Mouse (Mus musculus): Measurements from ENCODE around the gene Ap5s1.
A peak's percentile ranks its signal among the peaks of the same experiment; 100 is the strongest.
"Not testable (repeated sequence)": the region's sequence is repeated elsewhere in the genome, so short reads cannot be mapped to it uniquely, and the experiment has no call there.

The Ap5s1 gene

DNA sequence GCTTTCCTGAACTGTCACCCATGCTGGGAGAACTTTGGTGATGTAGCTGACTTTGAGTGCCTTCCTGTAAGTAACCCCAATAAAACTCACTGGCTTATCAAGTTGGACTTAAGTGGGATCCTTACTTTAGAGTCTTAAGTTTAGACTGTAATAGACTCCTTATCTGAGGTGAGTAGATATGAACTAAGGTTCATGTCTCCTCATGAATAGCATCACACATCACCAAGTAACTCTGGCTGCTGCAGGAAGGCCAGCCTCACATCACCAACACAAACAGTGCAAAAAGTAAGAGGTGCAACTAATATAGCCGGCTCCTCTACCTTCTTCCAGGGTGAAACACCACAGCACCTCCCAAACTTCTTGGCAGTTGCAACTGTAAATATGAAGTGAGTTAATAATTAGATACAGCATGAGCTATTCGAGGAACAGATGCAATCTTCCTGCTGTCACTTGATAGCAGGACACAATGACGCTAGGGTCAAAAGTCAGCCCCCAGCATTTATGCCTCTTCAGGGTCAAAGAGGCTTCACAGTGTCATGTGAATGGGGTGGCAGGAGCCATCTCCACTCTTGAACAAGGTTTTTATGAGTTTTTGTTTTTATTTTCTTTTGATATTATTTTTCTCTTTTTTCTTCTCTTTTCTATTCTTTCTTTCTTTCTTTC lies 15.1 kb downstream of the Ap5s1 start:
- DNase-seq (ENCODE audit: extremely low read depth, low read depth), result no peak

DNA sequence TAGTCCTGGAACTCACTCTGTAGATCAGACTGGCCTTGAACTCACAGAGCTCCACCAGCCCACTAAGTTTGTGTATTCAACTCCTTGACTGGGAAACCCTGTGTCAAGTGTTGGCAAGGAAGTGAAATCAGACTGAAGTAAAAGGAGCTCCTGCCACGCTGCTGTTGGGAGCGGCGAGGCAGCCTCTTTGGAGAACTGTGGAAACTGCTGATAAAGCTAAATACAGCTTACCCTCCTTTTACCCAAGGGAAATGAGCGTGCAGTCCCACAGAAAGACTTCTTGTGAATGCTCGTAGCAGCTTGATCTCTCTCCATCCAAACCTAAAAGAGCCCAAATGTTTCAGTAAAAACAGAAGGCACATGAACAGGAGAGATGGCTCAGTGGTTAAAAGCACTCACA lies 15.7 kb downstream of the Ap5s1 start:
- DNase-seq (ENCODE audit: extremely low read depth, low read depth), result no peak

DNA sequence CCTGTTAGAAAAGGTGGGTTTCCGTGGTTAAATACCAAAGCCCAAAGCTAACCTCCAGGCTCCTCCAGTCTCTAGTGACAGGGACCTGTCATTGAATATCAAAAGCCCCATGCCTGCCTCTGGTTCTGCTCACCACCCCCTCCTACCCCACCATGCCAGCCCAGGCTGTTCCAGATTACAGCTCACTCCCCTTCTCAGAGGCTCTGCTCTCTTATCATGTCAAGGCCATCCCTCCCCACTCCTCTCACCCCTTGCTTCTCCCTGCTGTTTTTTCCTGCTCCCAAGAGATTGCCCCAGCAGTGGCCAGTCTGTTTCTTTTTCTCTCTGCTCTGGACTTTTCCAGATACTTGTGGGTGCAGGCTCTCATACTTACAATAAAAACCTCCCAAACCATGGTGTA lies 16.7 kb downstream of the Ap5s1 start:
- no peak for DNase-seq (ENCODE audit: extremely low read depth, low read depth)

DNA sequence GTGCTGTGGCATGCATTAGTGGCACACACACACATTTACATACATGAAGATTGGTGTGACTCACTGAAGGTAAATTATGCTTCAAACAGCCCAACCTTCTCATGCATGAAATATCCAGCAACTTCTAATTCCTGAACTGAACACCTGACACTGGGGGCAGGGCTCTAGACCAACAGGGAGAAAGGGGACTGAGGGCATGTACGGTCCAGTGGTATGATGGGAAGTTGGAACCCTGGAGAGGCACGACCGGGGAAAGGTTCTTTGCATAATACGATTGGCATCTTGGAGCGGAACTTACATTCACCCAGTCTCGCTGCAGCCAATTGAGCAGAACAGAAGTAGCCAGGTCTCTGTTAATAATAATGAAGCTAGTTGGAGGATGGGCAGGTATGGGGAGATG lies 18.3 kb downstream of the Ap5s1 start:
- no peak for DNase-seq (ENCODE audit: extremely low read depth, low read depth)

DNA sequence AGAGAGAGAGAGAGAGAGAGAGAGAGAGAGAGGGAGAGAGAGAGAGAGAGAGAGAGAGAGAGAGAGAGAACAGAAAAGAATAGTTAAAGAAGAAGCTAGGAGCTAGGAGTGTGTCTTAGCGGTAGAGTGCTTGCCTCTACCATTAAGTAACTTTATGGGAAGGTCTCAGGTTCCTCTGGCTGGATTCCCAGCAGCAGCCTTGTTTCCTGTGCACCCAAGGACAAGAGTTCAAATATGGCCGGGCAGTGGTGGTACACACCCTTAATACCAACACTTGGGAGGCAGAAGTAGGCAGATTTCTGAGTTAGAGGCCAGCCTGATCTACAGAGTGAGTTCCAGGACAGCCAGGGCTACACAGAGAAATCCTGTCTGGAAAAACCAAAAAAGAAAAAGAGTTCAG lies 19.8 kb downstream of the Ap5s1 start:
- not testable (repeated sequence) for DNase-seq (ENCODE audit: extremely low read depth, low read depth)

DNA sequence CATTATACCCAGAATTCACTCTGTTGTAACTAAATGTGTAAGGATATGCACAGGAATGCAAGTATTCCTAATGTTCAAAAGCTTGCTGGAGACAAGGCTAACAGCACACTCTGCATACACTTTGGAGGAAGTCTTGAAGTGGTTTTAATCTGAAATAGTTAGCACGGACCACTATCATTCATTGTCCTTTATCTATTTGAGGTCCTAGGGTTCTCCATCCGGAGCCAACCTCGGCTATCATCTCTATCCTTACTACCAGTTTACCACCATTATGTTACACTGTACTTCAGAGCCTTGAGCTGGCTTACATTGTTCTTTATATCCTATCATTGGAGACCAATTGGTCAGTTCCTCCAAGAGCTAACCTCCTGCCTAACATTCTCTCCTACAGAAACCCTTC lies 20.4 kb downstream of the Ap5s1 start:
- no peak for DNase-seq (ENCODE audit: extremely low read depth, low read depth)

DNA sequence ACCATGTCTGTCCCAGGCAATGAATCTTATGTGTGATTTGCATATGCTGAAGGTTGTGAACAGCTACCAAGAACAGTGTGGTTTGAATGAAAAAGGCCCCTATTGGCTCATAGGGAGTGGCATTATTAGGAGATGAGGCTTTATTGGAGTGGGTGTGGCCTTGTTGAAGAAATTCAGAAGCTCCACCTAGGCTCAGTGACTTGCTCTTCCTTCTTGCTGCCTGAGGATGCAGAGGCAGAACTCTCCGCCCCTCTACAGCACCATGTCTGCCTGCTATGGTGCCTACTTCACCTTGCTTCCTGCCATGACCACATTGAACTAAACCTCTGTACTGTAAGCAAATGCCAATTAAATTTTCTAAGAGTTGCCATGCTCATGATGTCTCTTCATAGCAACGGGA lies 25.7 kb downstream of the Ap5s1 start:
- peak; percentile 85 for DNase-seq (ENCODE audit: extremely low read depth, low read depth)

DNA sequence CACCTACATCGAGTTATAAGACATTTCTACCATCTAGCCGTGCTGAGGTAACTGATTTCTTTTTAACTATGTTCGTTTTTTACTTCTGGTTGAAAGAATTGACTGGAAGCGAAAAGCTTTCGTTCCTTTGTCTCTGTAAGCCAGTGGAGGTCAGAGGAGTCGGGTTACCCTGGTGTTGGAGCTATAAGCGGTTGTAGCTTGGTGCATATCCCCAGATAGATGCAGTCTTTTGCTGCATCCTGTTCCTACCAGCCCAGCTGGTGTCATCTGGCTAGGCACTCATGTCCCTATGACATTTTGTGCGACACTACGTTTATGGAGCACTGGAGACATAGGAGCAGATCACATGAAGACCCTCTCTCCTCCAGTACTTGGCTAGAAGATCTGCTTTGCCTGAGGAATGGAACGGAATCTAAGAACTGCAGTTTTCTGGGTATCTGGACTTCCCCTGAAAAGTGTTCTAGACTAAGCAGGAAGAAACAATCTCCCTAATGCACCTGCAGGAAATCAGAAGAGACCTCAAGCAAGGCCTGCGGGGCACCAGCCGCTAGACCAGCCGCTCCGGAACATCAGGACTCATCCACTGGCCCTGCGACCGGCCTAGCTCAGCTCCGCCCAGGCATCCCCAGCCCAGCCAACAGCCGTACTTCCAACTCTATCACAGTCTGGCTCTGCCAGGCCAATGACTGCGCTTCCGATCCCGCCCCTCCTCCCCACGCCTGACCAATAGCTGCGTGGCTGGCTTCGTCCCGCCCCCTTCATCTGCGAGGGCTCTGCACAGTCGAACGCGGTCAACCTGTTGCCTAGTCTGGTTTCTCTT lies 26.6 kb downstream of the Ap5s1 start, which contains the start of gene Mavs:
Gene Mavs (plus strand): TSS at position 757 of the 820 bp plus-strand sequence.
- peak; percentile 94 for DNase-seq (ENCODE audit: extremely low read depth, low read depth)

DNA sequence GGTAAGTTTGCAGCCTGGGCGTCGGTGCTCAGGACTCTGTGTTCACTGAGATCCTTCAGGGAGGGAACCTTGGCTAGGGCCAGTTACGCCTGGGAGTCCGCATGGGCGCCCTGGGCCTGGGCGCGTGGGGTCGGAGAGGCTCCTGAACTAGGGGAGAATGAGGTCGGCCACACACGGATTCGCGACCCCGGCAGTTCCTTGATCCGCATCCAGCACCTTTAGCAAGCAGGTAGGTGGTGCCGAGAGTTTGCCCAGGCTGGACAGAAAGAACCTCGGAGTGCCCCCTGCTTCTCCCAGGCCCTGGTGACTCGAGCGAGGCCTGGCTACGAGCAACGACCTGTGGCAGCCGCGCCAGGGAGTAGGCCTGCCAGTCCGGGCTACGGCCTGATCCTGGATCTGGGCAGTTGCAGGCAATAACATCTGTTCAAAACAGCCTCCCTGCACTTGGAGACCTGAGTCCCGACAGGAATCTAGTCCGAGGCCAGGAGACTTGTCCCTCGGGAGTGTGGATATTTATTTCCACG lies 27.3 kb downstream of the Ap5s1 start:
- no peak for DNase-seq (ENCODE audit: extremely low read depth, low read depth)

DNA sequence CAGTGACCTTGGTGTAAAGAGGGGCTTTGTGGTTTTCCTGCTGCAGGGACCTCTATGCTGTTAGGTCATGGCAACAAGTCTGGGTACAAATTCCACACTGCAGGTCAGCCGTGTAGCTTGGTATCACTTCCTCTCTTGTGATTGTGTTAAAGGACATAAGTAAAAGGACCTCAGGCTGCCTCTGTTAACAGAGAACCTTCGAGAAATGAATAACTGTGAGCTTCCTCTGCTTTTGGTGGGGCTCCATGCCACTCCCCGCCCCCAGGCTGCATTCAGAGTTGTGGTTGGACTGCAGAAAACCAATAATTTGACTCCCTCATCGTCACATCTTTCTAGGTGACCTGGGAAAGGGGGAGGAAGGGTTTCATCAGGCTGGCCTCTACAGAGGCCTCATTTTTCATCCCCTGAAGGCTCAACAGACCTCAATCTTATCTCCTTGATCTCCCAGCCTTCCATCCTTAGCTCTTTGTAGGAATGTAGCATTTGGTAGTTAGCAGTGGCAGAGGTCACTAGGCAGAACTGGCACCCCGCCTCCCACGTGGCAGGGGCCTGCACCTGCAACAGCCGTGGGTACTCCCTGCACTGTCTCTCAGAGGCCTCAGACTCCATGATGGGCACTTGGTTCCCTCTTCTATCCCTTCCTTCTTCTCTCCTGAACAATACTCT lies 28.2 kb downstream of the Ap5s1 start:
- DNase-seq (ENCODE audit: extremely low read depth, low read depth), result peak; percentile 74

DNA sequence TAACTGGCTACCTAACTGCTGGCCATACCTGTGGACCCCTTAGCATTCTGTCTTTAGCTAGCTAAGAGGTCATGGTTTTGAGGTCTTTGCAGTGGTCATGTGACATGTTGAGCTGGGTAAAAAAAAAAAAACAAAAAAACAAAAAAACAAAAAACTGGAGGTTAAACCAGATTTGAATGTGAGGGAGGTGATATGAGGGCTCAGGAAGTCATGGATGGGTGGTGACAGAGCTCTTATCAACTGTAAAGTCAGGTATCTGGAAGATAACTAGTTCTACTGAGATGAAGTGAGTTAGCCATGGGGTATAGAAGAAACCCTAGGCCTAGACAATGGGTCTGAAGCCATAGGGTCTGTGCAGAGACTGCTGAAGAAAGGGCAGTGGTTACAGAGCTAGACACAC lies 35.3 kb downstream of the Ap5s1 start:
- no peak for DNase-seq (ENCODE audit: extremely low read depth, low read depth)

DNA sequence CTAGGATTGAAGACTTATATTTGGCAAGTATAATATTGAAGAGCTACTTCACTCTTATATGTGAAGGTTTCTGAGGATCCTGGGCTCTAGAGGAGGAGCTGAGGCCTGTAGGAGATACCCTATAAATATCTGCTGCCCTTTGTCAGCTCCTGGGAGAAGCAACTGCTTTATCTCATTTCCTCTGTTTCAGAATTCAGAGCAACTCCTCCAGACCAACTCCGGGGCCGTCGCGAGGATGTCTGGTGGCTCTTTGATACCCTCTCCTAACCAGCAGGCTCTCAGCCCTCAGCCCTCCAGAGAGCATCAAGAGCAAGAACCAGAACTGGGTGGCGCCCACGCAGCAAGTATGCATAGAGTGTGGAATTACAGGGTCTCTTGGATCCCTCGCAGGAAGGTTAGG lies 36.1 kb downstream of the Ap5s1 start:
- DNase-seq (ENCODE audit: extremely low read depth, low read depth), result peak; percentile 87

DNA sequence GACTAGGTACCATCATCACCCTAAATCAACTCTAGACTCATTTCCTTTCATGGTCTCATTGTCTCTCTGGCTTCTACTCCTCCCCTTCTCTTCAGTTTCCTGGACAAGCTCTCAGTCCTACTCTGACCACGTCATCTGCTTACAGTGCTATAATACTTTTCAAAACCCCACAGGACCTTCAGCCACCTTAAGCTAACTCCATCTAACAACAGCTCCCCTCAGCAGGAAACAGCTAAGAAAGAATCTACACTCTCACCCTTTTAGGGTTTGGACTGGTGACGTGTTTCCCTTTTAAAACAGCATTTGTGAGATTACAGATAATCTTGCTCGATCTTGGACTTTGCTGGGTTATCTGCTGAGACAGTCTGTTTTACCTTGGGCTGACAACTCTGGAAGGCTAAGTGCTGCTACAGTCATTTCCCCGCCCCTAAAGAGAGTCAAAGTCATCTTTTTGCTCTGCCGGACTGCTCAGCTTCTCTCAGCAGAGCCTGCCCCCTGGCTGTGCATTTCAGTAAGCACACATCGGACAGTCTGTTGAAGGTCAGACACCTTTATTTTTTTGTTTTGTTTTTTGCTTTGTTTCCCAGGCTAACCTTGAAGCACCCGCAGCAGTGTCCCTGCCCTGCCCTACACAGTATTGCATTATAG lies 46.9 kb downstream of the Ap5s1 start:
- no peak for DNase-seq (ENCODE audit: extremely low read depth, low read depth)

DNA sequence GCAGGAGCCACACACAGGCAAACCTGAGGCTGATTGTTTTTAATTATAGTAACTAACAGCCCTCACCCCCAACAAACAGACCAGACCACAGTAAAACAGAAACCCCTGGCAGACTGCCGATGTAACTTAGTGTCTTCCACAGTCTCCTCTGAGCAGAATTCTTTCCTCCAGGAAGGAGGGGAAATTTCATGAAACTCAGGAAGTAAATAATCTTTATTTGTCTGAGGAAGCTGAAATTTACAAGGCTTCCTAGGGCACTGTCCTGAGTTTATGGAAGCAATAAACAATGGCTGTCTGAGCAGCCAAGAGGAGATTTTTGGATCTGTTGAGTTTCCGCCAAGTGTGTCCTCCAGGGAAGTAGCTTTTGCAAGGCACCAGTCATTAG lies 47.4 kb downstream of the Ap5s1 start:
- no peak for DNase-seq (ENCODE audit: extremely low read depth, low read depth)

DNA sequence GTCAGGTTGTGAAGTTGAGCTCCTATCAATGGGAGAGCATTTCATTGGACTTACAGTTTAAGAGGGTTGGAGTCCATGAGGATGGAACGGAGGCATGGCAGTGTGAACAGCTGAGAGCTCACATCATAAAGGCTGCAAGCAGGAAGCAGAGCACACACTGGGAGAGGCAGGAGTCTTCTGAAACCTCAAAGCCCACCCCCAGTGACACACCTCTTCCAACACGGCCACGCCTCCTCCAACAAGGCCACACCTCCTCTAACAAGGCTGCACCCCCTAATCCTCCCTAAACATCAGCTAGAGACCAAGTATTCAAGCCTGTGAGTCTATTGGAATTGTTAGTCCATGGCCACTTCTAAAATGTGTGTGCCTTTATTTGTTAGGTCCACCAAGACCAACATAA lies 48.9 kb downstream of the Ap5s1 start:
- no peak for DNase-seq (ENCODE audit: extremely low read depth, low read depth)

DNA sequence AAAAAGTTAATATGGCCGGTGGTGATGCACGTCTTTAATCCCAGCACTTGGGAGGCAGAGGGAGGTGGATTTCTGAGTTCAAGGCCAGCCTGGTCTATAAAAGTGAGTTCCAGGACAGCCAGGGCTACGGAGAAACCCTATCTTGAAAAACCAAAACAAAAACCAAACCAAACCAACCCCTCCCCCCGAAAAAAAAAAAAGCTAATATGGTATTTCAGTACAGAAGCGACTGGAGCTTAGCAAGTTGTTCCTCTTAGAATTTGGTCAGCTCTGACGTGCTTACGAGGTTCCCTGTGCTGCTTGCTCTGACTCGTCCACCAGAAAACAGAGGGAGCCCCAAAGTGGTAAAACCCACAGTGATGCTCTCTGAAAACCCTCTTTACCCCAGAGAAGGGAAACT lies 51.8 kb downstream of the Ap5s1 start:
- no peak for DNase-seq (ENCODE audit: extremely low read depth, low read depth)

DNA sequence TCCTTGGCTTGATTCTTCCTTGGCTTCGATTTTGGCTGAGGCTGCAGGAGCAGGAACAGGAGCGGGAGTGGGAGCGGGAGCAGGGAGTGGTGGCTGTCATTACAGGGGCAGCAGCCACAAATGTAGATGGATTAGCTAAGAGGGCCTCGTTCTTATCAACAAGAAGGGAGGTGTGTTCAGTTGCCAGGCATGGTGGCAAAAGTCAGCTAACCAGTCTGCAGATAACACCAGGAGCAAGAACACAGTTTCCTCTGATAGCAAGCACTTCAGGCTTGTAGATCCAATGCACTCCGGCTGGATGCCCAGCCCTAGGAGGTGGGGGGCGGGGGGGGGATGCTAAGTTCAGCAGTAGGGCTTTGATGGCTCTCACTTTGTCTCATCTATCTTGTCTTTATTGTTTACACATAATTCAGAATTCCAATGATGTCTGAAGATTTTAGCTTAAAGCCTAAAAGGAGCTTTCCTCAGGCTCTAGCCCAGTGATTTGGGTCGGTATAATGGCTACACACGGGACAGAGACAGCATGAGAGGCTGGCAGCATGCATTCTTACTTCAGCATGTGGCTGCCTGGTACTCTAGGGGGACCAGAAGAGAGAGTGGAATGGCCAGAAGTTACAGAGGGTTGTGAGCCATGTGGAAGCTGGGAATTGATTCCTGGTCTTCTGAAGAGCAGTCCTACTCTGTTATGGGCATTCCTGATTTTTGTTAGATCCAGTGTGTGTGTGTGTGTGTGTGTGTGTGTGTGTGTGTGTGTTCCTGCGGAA lies 53.8 kb downstream of the Ap5s1 start:
- DNase-seq (ENCODE audit: extremely low read depth, low read depth), result no peak

DNA sequence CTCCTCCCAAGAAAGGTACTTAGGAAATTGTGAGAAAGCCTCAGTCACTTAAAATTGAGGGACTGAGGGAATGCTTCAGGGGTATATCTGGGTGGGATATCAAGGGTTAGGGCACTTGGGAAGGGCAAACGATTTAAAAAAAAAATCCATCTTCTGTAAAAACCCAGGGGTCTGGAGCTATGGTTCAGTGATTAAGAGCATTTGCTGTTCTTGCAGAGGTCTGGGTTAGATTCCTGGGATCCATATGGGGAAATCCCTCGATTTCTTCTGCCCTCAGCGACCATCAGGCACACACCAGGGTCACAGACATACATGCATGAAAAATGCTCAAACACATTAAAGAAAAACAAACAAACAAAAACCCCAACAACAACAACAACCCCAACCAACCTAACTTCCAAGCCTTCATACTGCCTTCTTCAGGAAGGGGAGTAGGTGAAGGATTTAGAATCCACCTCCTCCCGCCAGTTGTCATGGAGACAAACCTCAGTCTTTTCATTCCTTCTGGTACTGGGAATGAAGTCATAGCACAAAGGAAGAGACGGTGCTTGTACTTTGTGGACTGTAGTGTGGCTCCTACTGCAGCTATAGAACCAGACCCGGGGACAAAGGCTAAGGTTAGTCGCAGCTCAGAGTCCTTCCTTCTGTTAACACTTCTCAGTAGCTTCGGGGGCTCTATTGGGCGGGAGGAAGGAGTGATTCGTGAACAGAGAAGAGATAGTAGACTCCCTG lies 54.8 kb downstream of the Ap5s1 start:
- no peak for DNase-seq (ENCODE audit: extremely low read depth, low read depth)

DNA sequence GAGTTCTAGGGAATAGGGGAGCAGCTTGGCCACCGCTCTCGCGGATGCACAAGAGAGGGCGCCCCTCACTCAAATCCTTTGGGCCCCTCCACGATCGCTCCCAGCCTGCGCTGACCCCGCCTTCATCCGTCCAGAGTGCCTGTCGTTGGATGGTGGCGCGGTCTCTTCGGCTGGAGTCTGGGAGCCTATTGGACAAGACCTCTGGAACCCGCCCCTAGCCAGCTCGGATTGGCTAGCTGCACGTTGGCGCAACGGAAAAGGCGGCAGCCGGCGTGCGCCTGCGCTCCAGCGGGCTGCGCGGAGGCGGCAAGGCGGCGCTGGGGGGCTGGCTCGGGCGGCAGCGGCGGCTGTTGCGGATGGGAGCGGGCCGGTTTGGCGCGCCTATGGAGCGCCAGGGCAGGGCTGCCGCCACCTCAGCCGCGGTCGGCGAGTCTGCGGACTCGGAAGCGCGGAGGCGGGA lies 55.4 kb downstream of the Ap5s1 start, which contains the start of gene Pank2:
Gene Pank2 (plus strand): TSS at position 283 of the 460 bp plus-strand sequence.
- DNase-seq (ENCODE audit: extremely low read depth, low read depth), result peak; percentile 90
